Mouse (Mus musculus): ENCODE measurements around the gene Zbtb3. TPM values are rescaled to one million over a fixed set of nuclear protein-coding genes. Genes with fewer than 3 reads are reported as not detected.
"Not testable (repeated sequence)": the region's sequence is repeated elsewhere in the genome, so short reads cannot be mapped to it uniquely, and the experiment has no call there.

The Zbtb3 gene
- polyA plus RNA-seq, 1 experiment from 2014 or later = 7.9 TPM

- 82% methylated on average over 11 of the region's 11 CpGs for WGBS
- no peak overlapping the region for H3K4me3 ChIP-seq (replicated peaks; ENCODE audit: low read depth, low read length)
- H3K4me2 ChIP-seq (ENCODE audit: low read length) = no peak overlapping the region
- no peak overlapping the region for H3K27ac ChIP-seq (replicated peaks; ENCODE audit: low read depth, low read length)
- H3K36me3 ChIP-seq (ENCODE audit: control insufficient read depth, insufficient read depth, low read length) = peaks cover 97% of the 10 kb centered on the region
- H3K4me1 ChIP-seq (ENCODE audit: control insufficient read depth, insufficient read depth, low read length) = peaks cover 2% of the 10 kb centered on the region; the same call in 1 of the 2 replicates
- DNase-seq = peak; percentile 24
- no peak overlapping the region for H3K9ac ChIP-seq (replicated peaks; ENCODE audit: low read length)
- H3K9me3 ChIP-seq (ENCODE audit: control insufficient read depth, low read length) = no peaks in the 10 kb centered on the region
- no peaks in the 10 kb centered on the region for H3K27me3 ChIP-seq (ENCODE audit: control insufficient read depth, insufficient read depth, low read length)
- no peak for ATAC-seq (ENCODE audit: low FRiP score, low TSS enrichment)
Measured at GRCm38 (mm10) chr19:8831262-8831661, 28.9 kb downstream of the Zbtb3 start.

GRCm38 (mm10) chr19:8832971-8833370 is 30.6 kb downstream of the Zbtb3 start:
- Histone ChIP-seq H3K36me3 (ENCODE audit: control insufficient read depth, insufficient read depth, low read length) (peaks cover 80% of the 10 kb centered on the region), H3K4me3 (replicated peaks; ENCODE audit: low read depth, low read length) (no peak overlapping the region), H3K27ac (replicated peaks; ENCODE audit: low read depth, low read length) (no peak overlapping the region), H3K4me1 (ENCODE audit: control insufficient read depth, insufficient read depth, low read length) (peaks cover 7% of the 10 kb centered on the region; the same call in 1 of the 2 replicates), H3K9me3 (ENCODE audit: control insufficient read depth, low read length) (no peaks in the 10 kb centered on the region), H3K27me3 (ENCODE audit: control insufficient read depth, insufficient read depth, low read length) (no peaks in the 10 kb centered on the region), H3K4me2 (ENCODE audit: low read length) (no peak overlapping the region), H3K9ac (replicated peaks; ENCODE audit: low read length) (no peak overlapping the region)
- DNase-seq = no peak
- 93% methylated on average over 4 of the region's 4 CpGs for WGBS
- no peak for ATAC-seq (ENCODE audit: low FRiP score, low TSS enrichment)

- DNase-seq; H3K4me3 ChIP-seq (replicated peaks; ENCODE audit: low read depth, low read length); H3K9ac ChIP-seq (replicated peaks; ENCODE audit: low read length); H3K9me3 ChIP-seq (ENCODE audit: control insufficient read depth, low read length); H3K27me3 ChIP-seq (ENCODE audit: control insufficient read depth, insufficient read depth, low read length); ATAC-seq (ENCODE audit: low FRiP score, low TSS enrichment): not testable (repeated sequence)
- peak overlapping the region; percentile 99 for H3K27ac ChIP-seq (replicated peaks; ENCODE audit: low read depth, low read length)
- peak overlapping the region; percentile 81 for H3K4me2 ChIP-seq (ENCODE audit: low read length)
- H3K36me3 ChIP-seq (ENCODE audit: control insufficient read depth, insufficient read depth, low read length) = peaks cover 50% of the 10 kb centered on the region
- peaks cover 25% of the 10 kb centered on the region for H3K4me1 ChIP-seq (ENCODE audit: control insufficient read depth, insufficient read depth, low read length)
- whole genome bisulfite sequencing = 95% methylated on average over 10 of the region's 10 CpGs
Measured at GRCm38 (mm10) chr19:8836327-8836726, 34.0 kb downstream of the Zbtb3 start.

GRCm38 (mm10) chr19:8837251-8837791 is 35.0 kb downstream of the Zbtb3 start, which contains the start of gene Bscl2:
Gene Bscl2 (plus strand): TSS chr19:8837467.
- Histone ChIP-seq H3K9ac (replicated peaks; ENCODE audit: low read length) (peak within 1 kb of the TSS; percentile 86), H3K4me2 (ENCODE audit: low read length) (peak within 1 kb of the TSS; percentile 81), H3K9me3 (ENCODE audit: control insufficient read depth, low read length) (no peaks in the 10 kb centered on the region), H3K4me3 (replicated peaks; ENCODE audit: low read depth, low read length) (peak within 1 kb of the TSS; percentile 68), H3K36me3 (ENCODE audit: control insufficient read depth, insufficient read depth, low read length) (peaks cover 43% of the 10 kb centered on the region), H3K4me1 (ENCODE audit: control insufficient read depth, insufficient read depth, low read length) (peaks cover 25% of the 10 kb centered on the region), H3K27ac (replicated peaks; ENCODE audit: low read depth, low read length) (peak within 1 kb of the TSS; percentile 99), H3K27me3 (ENCODE audit: control insufficient read depth, insufficient read depth, low read length) (no peaks in the 10 kb centered on the region)
- WGBS = under 1% methylated on average over 38 of the region's 38 CpGs
- ATAC-seq (ENCODE audit: low FRiP score, low TSS enrichment) (peak; percentile 71), DNase-seq (peak; percentile 94)

GRCm38 (mm10) chr19:8838041-8838730 is 35.8 kb downstream of the Zbtb3 start:
- ATAC-seq (ENCODE audit: low FRiP score, low TSS enrichment) (no peak), DNase-seq (peak; percentile 65)
- peak overlapping the region; percentile 99 for H3K27ac ChIP-seq (replicated peaks; ENCODE audit: low read depth, low read length)
- WGBS = 6% methylated on average over 15 of the region's 15 CpGs
- peaks cover 41% of the 10 kb centered on the region for H3K36me3 ChIP-seq (ENCODE audit: control insufficient read depth, insufficient read depth, low read length)
- peak overlapping the region; percentile 81 for H3K4me2 ChIP-seq (ENCODE audit: low read length)
- no peaks in the 10 kb centered on the region for H3K9me3 ChIP-seq (ENCODE audit: control insufficient read depth, low read length)
- peaks cover 25% of the 10 kb centered on the region for H3K4me1 ChIP-seq (ENCODE audit: control insufficient read depth, insufficient read depth, low read length)
- no peaks in the 10 kb centered on the region for H3K27me3 ChIP-seq (ENCODE audit: control insufficient read depth, insufficient read depth, low read length)
- H3K9ac ChIP-seq (replicated peaks; ENCODE audit: low read length) = peak overlapping the region; percentile 86
- peak overlapping the region; percentile 68 for H3K4me3 ChIP-seq (replicated peaks; ENCODE audit: low read depth, low read length)

GRCm38 (mm10) chr19:8839103-8839907 is 37.0 kb downstream of the Zbtb3 start, which contains the start of gene Gng3:
Gene Gng3 (minus strand): TSS chr19:8839194.
- Histone ChIP-seq H3K4me2 (ENCODE audit: low read length) (peak within 1 kb of the TSS; percentile 81), H3K4me3 (replicated peaks; ENCODE audit: low read depth, low read length) (peak within 1 kb of the TSS; percentile 68), H3K9me3 (ENCODE audit: control insufficient read depth, low read length) (no peaks in the 10 kb centered on the region), H3K9ac (replicated peaks; ENCODE audit: low read length) (peak within 1 kb of the TSS; percentile 86), H3K4me1 (ENCODE audit: control insufficient read depth, insufficient read depth, low read length) (peaks cover 25% of the 10 kb centered on the region), H3K27me3 (ENCODE audit: control insufficient read depth, insufficient read depth, low read length) (no peaks in the 10 kb centered on the region), H3K27ac (replicated peaks; ENCODE audit: low read depth, low read length) (peak within 1 kb of the TSS; percentile 99), H3K36me3 (ENCODE audit: control insufficient read depth, insufficient read depth, low read length) (peaks cover 38% of the 10 kb centered on the region)
- WGBS = 22% methylated on average over 11 of the region's 11 CpGs
- ATAC-seq (ENCODE audit: low FRiP score, low TSS enrichment) (peak; percentile 90), DNase-seq (peak; percentile 92)

GRCm38 (mm10) chr19:8839908-8840791 is 37.8 kb downstream of the Zbtb3 start:
- Histone ChIP-seq H3K9me3 (ENCODE audit: control insufficient read depth, low read length) (no peaks in the 10 kb centered on the region), H3K4me3 (replicated peaks; ENCODE audit: low read depth, low read length) (peak overlapping the region; percentile 68), H3K27me3 (ENCODE audit: control insufficient read depth, insufficient read depth, low read length) (no peaks in the 10 kb centered on the region), H3K4me2 (ENCODE audit: low read length) (peak overlapping the region; percentile 81), H3K27ac (replicated peaks; ENCODE audit: low read depth, low read length) (peak overlapping the region; percentile 99), H3K36me3 (ENCODE audit: control insufficient read depth, insufficient read depth, low read length) (peaks cover 32% of the 10 kb centered on the region), H3K4me1 (ENCODE audit: control insufficient read depth, insufficient read depth, low read length) (peaks cover 25% of the 10 kb centered on the region), H3K9ac (replicated peaks; ENCODE audit: low read length) (peak overlapping the region; percentile 86)
- DNase-seq = peak; percentile 82
- ATAC-seq (ENCODE audit: low FRiP score, low TSS enrichment) = peak; percentile 22; the same call in 1 of the 2 replicates
- 9% methylated on average over 29 of the region's 29 CpGs for WGBS

- DNase-seq (no peak), ATAC-seq (ENCODE audit: low FRiP score, low TSS enrichment) (no peak)
- H3K36me3 ChIP-seq (ENCODE audit: control insufficient read depth, insufficient read depth, low read length) = peaks cover 33% of the 10 kb centered on the region
- WGBS = 92% methylated on average over 7 of the region's 7 CpGs
- peaks cover 25% of the 10 kb centered on the region for H3K4me1 ChIP-seq (ENCODE audit: control insufficient read depth, insufficient read depth, low read length)
- H3K4me2 ChIP-seq (ENCODE audit: low read length) = peak overlapping the region; percentile 81
- H3K9me3 ChIP-seq (ENCODE audit: control insufficient read depth, low read length) = no peaks in the 10 kb centered on the region
- H3K27me3 ChIP-seq (ENCODE audit: control insufficient read depth, insufficient read depth, low read length) = no peaks in the 10 kb centered on the region
- H3K9ac ChIP-seq (replicated peaks; ENCODE audit: low read length) = peak overlapping the region; percentile 86
- H3K4me3 ChIP-seq (replicated peaks; ENCODE audit: low read depth, low read length) = peak overlapping the region; percentile 68
- no peak overlapping the region for H3K27ac ChIP-seq (replicated peaks; ENCODE audit: low read depth, low read length)
Measured at GRCm38 (mm10) chr19:8841012-8841411, 38.7 kb downstream of the Zbtb3 start.

Measured in midbrain, embryonic 14.5 days (tissue).